Mouse (Mus musculus) liver, embryonic 14.5 days (tissue): ENCODE data around the gene Cpsf6. TPM values are rescaled to one million over a fixed set of nuclear protein-coding genes. Genes with fewer than 3 reads are reported as not detected.

Source experiments
- ATAC-seq: fragments of 200-750 bp; cut with Nextera tagmentation; 2 replicates; pipeline ENCODE4 v1.8.0; 2017; ENCODE audit warnings: moderate number of reproducible peaks, mild to moderate bottlenecking, moderate library complexity; ENCODE audit not compliant: insufficient read depth
- DNase-seq, 3 experiments: peaks; one replicate each; pipeline ENCODE4 v3.0.0-alpha.2; 2012 to 2013; ENCODE audit warnings: low read depth in 3 of 3, low spot score in 3 of 3
- H3K27ac ChIP-seq: fragments of 300-500 bp; sonication (generic); 2 replicates; pipeline ENCODE4 v1.5.1; 2014; ENCODE audit warnings: moderate library complexity, mild to moderate bottlenecking, control low read depth, inconsistent platforms
- H3K27me3 ChIP-seq: fragments of 300-500 bp; sonication (generic); 2 replicates; pipeline ENCODE4 v1.6.1; 2014; ENCODE audit warnings: mild to moderate bottlenecking, low read length, moderate library complexity; ENCODE audit not compliant: control insufficient read depth, insufficient read depth
- H3K36me3 ChIP-seq: fragments of 300-500 bp; sonication (generic); replicated peaks from 2 replicates; pipeline ENCODE4 v1.6.1; 2014; ENCODE audit warnings: low read depth; ENCODE audit not compliant: control insufficient read depth, insufficient read depth
- H3K4me1 ChIP-seq, 2 experiments: fragments of 200-500 bp in 1 of 2; fragments of 300-500 bp in 1 of 2; sonication (generic) in 1 of 2; replicated peaks; 2 replicates each; pipeline ENCODE4 v1.6.1; 2012 to 2014; ENCODE audit warnings: antibody characterized with exemption in 1 of 2, inconsistent platforms in 1 of 2, low read length in 1 of 2; ENCODE audit not compliant: control insufficient read depth in 2 of 2, insufficient read depth in 2 of 2
- H3K4me2 ChIP-seq: fragments of 300-500 bp; sonication (generic); 2 replicates; pipeline ENCODE4 v1.6.1; 2014; ENCODE audit warnings: low read depth, mild to moderate bottlenecking, control low read depth, moderate library complexity
- H3K4me3 ChIP-seq, 2 experiments: fragments of 200-500 bp in 1 of 2; fragments of 300-500 bp in 1 of 2; sonication (generic) in 1 of 2; 2 replicates each; pipeline ENCODE4 v1.5.1; 2012 to 2014; ENCODE audit warnings: low read depth in 2 of 2, low read length in 2 of 2, mild to moderate bottlenecking in 2 of 2, control low read depth in 1 of 2, inconsistent platforms in 1 of 2, moderate library complexity in 1 of 2; ENCODE audit not compliant: insufficient read depth in 1 of 2
- H3K9ac ChIP-seq: fragments of 300-500 bp; sonication (generic); replicated peaks from 2 replicates; pipeline ENCODE4 v1.6.1; 2014; ENCODE audit warnings: mild to moderate bottlenecking, control low read depth, moderate library complexity
- H3K9me3 ChIP-seq: fragments of 300-500 bp; sonication (generic); 2 replicates; pipeline ENCODE4 v1.6.1; 2016; ENCODE audit warnings: low read length, mixed read lengths; ENCODE audit not compliant: control insufficient read depth
- CTCF ChIP-seq: IDR thresholded peaks from 2 replicates; pipeline ENCODE4 v1.5.1; 2016; ENCODE audit warnings: antibody characterized with exemption, low read depth, control low read depth
- EP300 ChIP-seq: IDR thresholded peaks from 2 replicates; pipeline ENCODE4 v1.6.1; 2016; ENCODE audit warnings: antibody characterized with exemption, low read depth
- WGBS: fragments of 180-500 bp; shearing (Covaris S2); extraction: QIAGEN DNeasy Blood & Tissue Kit; methylation state at CpG from one replicate; pipeline ENCODE4 v1.1.7; 2014; ENCODE audit not compliant: insufficient replicate concordance; 5-methylcytosine and 5-hydroxymethylcytosine counted together
- polyA plus RNA-seq, 2 experiments: library from polyadenylated mRNA; depleted of rRNA in 1 of 2; stranded (reverse) in 1 of 2; unstranded in 1 of 2; fragments of >200 nt; fragmentation: Nextera tagmentation in 1 of 2; extraction: Ambion mirVana in 1 of 2; gene quantifications; 2 replicates each; pipeline versions ENCODE4 v1.2.1 to v1.2.3; 2012 to 2014

Gene Cpsf6
- polyA plus RNA-seq, 2 experiments, result 27.5 to 51.7 TPM

GRCm38 (mm10) chr10:117398044-117398780, 18.4 kb upstream of the Cpsf6 start:
- WGBS, result 43% methylated on average over 18 of the region's 18 CpGs
- Histone ChIP-seq H3K9me3 (no peaks in the 10 kb centered on the region), H3K36me3 (no peaks in the 10 kb centered on the region), H3K4me1 (peaks cover 0 to 2% of the 10 kb centered on the region in 2 experiments; a peak in 1 of 4 replicates), H3K27ac (no peak overlapping the region), H3K4me2 (no peak overlapping the region), H3K4me3 (no peak overlapping the region), H3K27me3 (no peaks in the 10 kb centered on the region), H3K9ac (no peak overlapping the region)
- TF ChIP-seq EP300 (no peak), CTCF (no peak)
- no peak for DNase-seq
- ATAC-seq, result no peak

GRCm38 (mm10) chr10:117397106-117397625, 17.4 kb upstream of the Cpsf6 start:
- Histone ChIP-seq H3K4me3 (no peak overlapping the region), H3K27me3 (no peaks in the 10 kb centered on the region), H3K4me1 (peaks cover 0 to 2% of the 10 kb centered on the region in 2 experiments; a peak in 1 of 4 replicates), H3K4me2 (no peak overlapping the region), H3K27ac (no peak overlapping the region), H3K9me3 (no peaks in the 10 kb centered on the region), H3K9ac (no peak overlapping the region), H3K36me3 (no peaks in the 10 kb centered on the region)
- TF ChIP-seq CTCF, result no peak
- TF ChIP-seq EP300, result no peak
- WGBS, result 36% methylated on average over 9 of the region's 10 CpGs
- DNase-seq (no peak), ATAC-seq (no peak)

GRCm38 (mm10) chr10:117396386-117397048, 16.7 kb upstream of the Cpsf6 start:
- H3K4me3 ChIP-seq, result no peak overlapping the region
- 54% methylated on average over 18 of the region's 18 CpGs for WGBS

GRCm38 (mm10) chr10:117395801-117396200, 16.0 kb upstream of the Cpsf6 start:
- Histone ChIP-seq H3K27me3 (no peaks in the 10 kb centered on the region), H3K36me3 (no peaks in the 10 kb centered on the region), H3K4me3 (no peak overlapping the region), H3K27ac (no peak overlapping the region), H3K4me2 (no peak overlapping the region), H3K9me3 (no peaks in the 10 kb centered on the region), H3K9ac (no peak overlapping the region), H3K4me1 (peaks cover 0 to 2% of the 10 kb centered on the region in 2 experiments; a peak in 1 of 4 replicates)
- WGBS, result 51% methylated on average over 2 of the region's 2 CpGs
- TF ChIP-seq EP300 (no peak), CTCF (no peak)
- ATAC-seq (no peak), DNase-seq (no peak)

More at GRCm38 (mm10) chr10:117396386-117397048, 16.7 kb upstream of the Cpsf6 start:
- no peak overlapping the region for H3K27ac ChIP-seq
- ATAC-seq (no peak), DNase-seq (no peak)
- H3K9ac ChIP-seq, result no peak overlapping the region
- no peaks in the 10 kb centered on the region for H3K9me3 ChIP-seq
- no peaks in the 10 kb centered on the region for H3K27me3 ChIP-seq
- no peak overlapping the region for H3K4me2 ChIP-seq
- H3K4me1 ChIP-seq, result peaks cover 0 to 2% of the 10 kb centered on the region in 2 experiments; a peak in 1 of 4 replicates
- no peak for TF ChIP-seq CTCF
- no peak for TF ChIP-seq EP300
- H3K36me3 ChIP-seq, result no peaks in the 10 kb centered on the region
